Mouse (Mus musculus) left cerebral cortex, postnatal 10 days (tissue): ENCODE results near the gene Akt1s1. TPM values are rescaled to one million over a fixed set of nuclear protein-coding genes. Genes with fewer than 3 reads are reported as not detected.

Source experiments
- DNase-seq, 2 experiments: peaks; one replicate each; pipeline ENCODE4 v3.0.0; 2021 to 2022; ENCODE audit warnings: low spot score in 2 of 2, mixed read lengths in 1 of 2; ENCODE audit errors: extremely low spot score in 1 of 2
- intact Hi-C: fragments of 180-260 bp; cut with DNase I; formaldehyde crosslinking; loops from one replicate; pipeline ENCODE4 v1.15.1; 2025
- microRNA-seq: library from miRNA; unstranded; fragments of <30 nt; microRNA quantifications from one replicate; pipeline ENCODE4 v1.2.0, GENCODE M21; 2022
- total RNA-seq, 2 experiments: library from RNA; stranded (reverse); gene quantifications; 2 replicates each; pipeline ENCODE4 v1.2.3; 2021

Gene Akt1s1
- total RNA-seq, 2 experiments from 2014 or later, result 69.6 to 74.9 TPM

DNA sequence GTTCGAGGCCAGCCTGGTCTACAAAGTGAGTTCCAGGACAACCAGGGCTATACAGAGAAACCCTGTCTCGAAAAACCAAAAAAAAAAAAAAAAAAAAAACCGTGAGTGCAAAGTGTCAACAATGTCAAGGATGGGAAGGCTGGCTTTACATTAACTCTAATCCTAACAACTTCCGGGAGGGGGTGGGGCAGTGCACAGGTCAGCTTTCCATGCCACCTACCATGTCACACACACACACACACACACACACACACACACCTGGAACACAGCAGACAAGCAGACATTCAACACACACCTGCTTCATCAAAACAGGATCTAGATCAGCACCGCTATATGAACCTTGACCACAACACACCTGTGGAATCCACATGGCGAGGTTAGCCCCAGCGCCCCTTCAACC, 41.4 kb downstream of the Akt1s1 start:
- intact Hi-C loops, result no loop called here
- DNase-seq, result peak in 1 of 2 experiments; percentile 24

DNA sequence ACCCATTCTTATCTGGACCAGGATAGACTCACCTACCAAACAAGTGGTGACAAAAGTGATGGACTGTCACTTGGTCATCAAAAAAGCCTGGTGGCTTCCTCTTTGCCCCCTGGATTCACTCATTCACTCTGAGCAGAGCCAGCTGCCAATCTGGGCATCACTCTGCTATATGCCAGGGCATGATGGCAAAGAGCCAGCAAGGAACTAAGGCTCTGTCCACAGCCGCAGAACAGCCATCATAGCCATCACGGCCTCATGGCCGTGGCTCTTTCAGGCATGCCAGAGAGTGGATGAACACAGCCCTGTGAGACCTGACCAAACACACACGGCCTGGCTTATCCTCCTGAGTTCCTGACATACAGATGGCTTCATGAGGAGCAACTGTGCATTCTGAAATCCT, 41.9 kb downstream of the Akt1s1 start:
- DNase-seq, result peak in 1 of 2 experiments; percentile 49
- intact Hi-C loops, result no loop called here

DNA sequence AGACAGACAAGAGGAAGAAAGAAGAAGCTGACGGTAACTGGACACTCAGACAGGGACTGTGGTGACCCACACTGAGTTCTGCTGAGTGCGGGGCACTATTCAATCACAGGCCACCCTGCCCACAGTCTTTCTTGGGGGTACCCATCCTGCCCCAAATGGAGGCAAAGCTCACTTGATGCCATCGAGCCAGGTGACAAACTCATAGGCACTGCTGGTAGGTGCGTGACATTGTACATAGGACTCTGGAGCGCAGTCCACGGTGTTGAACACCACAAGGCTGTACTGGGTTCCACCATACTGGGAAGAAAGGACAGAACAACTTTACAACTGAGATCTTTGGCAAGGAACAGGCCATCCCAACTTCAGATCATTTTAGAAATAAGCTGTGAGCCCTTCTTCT, 42.8 kb downstream of the Akt1s1 start:
- no peak for DNase-seq
- intact Hi-C loops, result no loop called here

DNA sequence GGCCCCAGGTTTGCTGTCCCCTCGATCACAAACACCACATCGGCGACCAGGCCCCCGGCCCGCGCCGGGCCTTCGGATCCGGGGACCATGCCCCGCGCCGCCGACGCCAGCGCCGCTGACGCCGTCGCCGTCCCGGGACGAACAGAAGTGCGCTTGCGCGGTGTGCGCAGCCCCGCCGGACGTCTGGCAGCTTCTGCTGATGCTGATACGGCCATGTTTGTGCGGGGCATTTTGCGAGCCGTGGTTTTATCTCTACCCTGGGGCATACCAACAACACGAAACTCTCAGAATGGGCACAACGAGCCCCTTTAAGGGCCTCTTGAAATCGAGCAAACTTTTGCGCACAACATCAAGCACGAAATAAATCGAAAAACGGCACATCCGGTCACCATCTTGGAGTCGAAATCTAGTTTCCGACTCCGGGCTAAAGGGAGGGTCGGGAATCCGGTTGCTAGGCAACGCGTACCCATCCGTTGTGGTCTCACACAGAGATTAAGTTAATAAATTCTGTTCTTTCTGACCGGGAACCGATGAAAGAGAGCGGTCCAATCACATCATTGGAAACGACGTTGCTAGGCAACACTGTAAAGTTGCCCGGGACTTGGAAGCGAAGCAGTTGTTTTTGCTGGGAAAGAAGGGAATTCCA, 43.6 kb downstream of the Akt1s1 start, which contains the start of gene Med25:
Med25 (minus strand) TSS at position 437 of the 646 bp plus-strand sequence.
- intact Hi-C loops, result no loop called here
- peak; percentile 94 to 98 for DNase-seq

DNA sequence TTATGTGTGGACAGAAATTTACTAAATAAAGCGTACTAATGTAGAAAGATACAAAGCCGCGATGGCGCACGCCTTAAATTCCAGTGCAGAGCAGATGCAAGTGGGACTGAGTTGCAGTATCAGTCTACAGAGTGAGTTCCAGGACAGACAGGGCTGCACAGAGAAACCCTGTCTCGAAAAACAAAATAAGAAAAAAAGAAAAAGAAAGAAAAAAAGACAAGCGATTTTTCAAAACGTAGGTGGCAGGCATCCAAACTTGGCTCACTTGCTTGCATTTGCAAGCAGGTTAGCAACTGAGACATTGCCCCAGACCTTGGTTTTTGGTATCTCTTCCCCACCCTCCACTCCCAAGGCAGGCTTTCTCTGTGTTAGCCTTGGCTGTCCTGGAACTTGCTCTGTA, 44.4 kb downstream of the Akt1s1 start:
- DNase-seq, result peak in 1 of 2 experiments; percentile 17
- intact Hi-C loops, result no loop called here

DNA sequence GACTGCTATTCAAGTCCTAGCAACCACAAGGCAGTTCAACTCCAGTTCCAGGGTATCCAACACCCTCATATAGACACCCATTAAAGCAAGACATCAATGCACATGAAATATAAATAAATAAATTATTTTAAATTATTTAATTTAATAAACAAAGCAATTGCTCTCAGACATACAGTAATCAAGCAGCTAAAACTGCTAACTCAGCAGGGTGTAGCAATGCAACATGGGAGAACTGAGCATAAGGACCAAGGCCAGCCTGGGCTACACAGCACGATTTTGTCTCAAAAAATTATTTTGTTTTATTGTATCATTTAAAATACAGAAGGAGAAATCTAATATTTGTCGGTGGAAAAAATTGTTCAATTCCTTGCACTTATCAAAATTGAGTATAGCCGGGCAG, 45.4 kb downstream of the Akt1s1 start:
- no peak for DNase-seq
- intact Hi-C loops, result no loop called here

DNA sequence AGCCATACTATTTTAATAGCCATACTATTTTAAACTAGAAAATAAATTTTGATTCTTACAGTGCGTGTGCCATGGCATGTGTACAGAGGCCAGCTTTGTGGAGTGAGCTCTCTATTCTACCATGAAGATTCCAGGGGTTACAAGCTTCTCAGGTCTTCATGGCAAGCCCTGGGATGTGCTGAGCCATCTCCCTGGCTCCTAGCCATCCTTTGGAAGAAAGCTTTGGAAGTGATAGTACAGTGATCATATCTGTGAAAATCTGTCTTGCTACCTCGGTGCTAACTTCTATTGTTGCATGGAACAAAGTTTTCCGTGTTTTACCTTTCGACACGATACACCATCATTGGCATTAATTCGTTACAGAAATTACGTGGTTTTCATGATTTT, 46.4 kb downstream of the Akt1s1 start:
- intact Hi-C loops, result no loop called here
- no peak for DNase-seq

DNA sequence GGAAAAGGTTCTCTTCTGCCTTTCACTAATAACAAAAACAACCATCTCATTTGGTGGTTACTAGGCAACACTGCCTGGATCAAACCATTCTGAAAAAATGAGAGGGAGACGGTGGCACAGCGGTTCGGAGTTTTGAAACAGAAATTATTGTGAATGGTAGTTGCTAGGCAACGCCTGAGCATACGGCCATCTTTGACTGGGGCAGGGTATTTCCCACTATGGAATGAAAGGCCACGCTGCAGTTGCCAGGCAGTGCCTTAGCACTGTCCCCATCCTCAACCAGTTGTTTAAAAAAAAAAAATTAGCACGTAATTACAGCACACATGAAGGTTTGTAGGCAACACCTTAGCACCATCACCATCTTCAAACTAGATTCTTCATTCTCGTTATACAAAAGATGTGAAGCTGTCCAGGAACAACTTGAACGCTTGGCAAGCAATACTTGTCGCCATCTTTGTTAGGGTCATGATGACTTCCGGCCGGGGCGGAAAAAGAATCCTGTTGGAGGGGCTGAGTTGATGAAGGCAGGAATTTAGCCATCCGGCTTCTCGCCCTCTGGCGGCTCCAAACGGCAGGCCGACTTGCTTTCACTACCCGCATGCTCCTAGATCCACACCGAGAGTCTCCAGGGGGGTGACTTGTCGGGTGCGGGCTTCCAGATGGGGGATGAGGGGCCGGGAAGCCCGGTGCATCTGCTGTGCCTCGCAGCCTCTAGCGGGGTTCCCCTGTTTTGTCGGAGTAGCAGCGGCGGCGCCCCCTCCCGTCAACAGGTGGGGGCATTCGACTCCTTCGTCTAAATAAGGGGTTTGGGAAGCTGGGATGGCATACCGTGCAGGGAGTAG, 47.0 kb downstream of the Akt1s1 start, which contains the start of gene Fuz:
Fuz (plus strand) TSS at position 487 of the 842 bp plus-strand sequence.
- peak; percentile 93 to 94 for DNase-seq
- intact Hi-C loops, result no loop called here

DNA sequence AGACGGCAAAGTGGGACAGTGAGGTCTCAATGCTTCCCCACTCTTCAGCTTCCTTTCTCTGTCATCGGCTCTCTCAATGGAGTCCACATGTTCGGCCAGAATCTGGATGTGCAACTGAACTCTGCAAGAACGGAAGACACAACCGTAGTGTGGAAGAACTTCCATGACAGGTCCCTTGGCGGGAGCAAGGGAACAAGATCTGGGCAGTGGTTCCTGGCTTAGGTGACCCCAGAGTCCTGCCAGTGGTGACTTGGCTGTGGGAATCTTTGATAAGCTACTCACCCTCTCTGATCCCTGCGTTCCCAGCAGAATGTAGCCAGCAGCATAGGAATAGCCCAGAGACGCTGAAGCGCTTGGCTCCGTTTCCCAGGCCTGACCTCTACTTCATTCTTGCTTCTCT, 47.7 kb downstream of the Akt1s1 start:
- intact Hi-C loops, result no loop called here
- DNase-seq, result no peak

DNA sequence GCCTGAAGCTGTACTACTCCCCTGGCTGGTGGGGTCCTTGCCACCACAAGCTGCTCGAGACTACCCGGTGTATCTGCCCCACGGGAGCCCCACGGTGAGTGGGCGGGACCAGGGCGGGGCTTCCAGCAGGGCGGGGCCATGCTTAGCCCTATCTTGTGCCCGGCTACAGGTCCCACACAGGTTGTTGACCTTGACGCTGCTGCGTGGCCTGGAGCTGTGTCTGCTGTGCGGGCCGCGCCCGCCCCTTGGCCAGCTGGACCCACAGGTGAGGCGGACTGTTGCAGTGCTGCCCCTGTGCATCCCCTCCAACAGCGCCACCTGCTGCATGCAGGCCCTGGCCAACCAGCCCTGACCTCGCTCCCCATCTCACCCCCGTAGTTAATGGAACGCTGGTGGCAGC, 49.8 kb downstream of the Akt1s1 start:
- DNase-seq, result peak in 1 of 2 experiments; percentile 70
- intact Hi-C loops, result no loop called here

DNA sequence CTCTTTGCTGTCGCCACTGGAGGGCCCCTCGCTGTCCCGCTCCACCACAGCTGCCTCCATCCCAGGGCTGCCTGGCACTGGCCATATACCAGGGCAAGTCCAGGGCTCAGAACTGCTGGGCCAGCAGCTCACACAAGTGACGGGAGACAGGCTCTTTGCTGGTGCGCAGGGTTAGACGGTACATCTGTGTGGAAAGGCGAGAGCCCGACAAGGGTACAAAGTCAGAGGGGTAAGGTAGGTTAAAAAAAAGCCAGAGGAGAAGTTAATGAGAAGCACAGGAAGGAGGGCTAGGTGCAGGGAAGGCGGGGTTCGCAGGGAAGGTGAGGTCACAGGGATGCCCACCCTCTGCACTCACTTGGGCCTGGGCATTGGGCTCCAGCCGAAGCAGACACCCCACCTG, 51.8 kb downstream of the Akt1s1 start:
- DNase-seq, result no peak
- intact Hi-C loops, result no loop called here

DNA sequence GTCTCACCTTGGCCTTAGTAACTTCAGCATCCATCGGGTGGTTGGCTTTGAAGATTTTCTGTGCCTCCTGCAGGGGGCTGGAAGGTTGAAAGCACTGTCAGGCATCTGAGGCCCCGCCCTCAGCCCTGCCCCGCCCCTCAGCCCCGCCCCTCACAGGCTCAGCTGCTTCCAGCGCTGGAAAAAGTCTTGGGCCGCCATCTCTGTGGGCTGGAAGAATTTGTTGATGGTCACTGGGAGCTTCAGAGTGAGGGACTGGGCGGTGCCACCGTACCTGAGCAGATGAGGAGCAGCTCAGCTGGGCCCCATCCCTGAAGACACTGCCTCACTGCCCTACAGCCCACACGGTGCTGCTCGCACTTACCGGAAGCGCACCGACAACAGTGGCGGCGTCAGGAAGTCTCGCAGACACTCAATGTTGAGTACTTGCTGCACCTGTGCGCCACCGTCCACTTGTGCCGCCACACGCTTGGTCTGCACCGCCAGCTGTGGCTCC, 52.5 kb downstream of the Akt1s1 start:
- DNase-seq, result peak in 1 of 2 experiments; percentile 63
- intact Hi-C loops, result no loop called here

Small RNA genes lying within 50 kb of the gene (microRNA-seq; reads per million reads assigned to microRNA genes)
- gene Mir707, result not detected

Other genes with a start within 250 kb of the Akt1s1 start
- gene Myh14, start 178.1 kb upstream of the Akt1s1 start, total RNA-seq, result 1 to 10 TPM; 9.1 to 9.7 TPM
- not detected for gene Izumo2, start 140.2 kb upstream of the Akt1s1 start, total RNA-seq
- gene Vrk3, start 100.6 kb upstream of the Akt1s1 start, total RNA-seq, result 10 to 100 TPM; 24.5 to 30.8 TPM
- gene Zfp473, start 97.9 kb upstream of the Akt1s1 start, total RNA-seq, result under 1 TPM; 0.79 to 0.81 TPM
- 10 to 100 TPM; 39.8 to 42.9 TPM for gene Nup62, start 32.9 kb upstream of the Akt1s1 start, total RNA-seq
- gene Il4i1, start 32.6 kb upstream of the Akt1s1 start, total RNA-seq, result 1 to 10 TPM; 1.1 to 2.7 TPM
- gene Atf5, start 32.3 kb upstream of the Akt1s1 start, total RNA-seq, result 10 to 100 TPM; 23.6 to 24.1 TPM
- gene Tbc1d17, start 88 bp downstream of the Akt1s1 start, total RNA-seq, result 10 to 100 TPM; 43.2 to 61.0 TPM
- 10 to 100 TPM; 28.1 to 31.1 TPM for gene Pnkp, start 8.1 kb downstream of the Akt1s1 start, total RNA-seq
- 100 to 1,000 TPM; 251 to 269 TPM for gene Ptov1, start 20.8 kb downstream of the Akt1s1 start, total RNA-seq
- 100 to 1,000 TPM in 1 of 2 experiments, 10 to 100 TPM in 1; 98.0 to 110 TPM for gene Med25, start 43.7 kb downstream of the Akt1s1 start, total RNA-seq
- gene Fuz, start 47.1 kb downstream of the Akt1s1 start, total RNA-seq, result 10 to 100 TPM; 17.8 to 19.0 TPM
- gene Ap2a1, start 80.5 kb downstream of the Akt1s1 start, total RNA-seq, result 100 to 1,000 TPM; 356 to 358 TPM
- gene Tsks, start 94.2 kb downstream of the Akt1s1 start, total RNA-seq, result 1 to 10 TPM; 1.0 to 1.7 TPM
- gene Cpt1c, start 125.9 kb downstream of the Akt1s1 start, total RNA-seq, result 10 to 100 TPM; 93.4 to 95.5 TPM
- gene Prmt1, start 137.6 kb downstream of the Akt1s1 start, total RNA-seq, result 100 to 1,000 TPM; 253 to 257 TPM
- gene Irf3, start 148.7 kb downstream of the Akt1s1 start, total RNA-seq, result 10 to 100 TPM; 25.5 to 32.2 TPM
- gene Bcl2l12, start 149.7 kb downstream of the Akt1s1 start, total RNA-seq, result 1 to 10 TPM; 3.8 to 5.1 TPM
- 100 to 1,000 TPM; 156 to 160 TPM for gene Scaf1, start 167.4 kb downstream of the Akt1s1 start, total RNA-seq
- 1 to 10 TPM; 8.7 to 9.6 TPM for gene Rras, start 169.0 kb downstream of the Akt1s1 start, total RNA-seq
- gene Prr12, start 203.9 kb downstream of the Akt1s1 start, total RNA-seq, result 10 to 100 TPM; 67.4 to 68.0 TPM
- 10 to 100 TPM; 50.1 to 52.3 TPM for gene Nosip, start 213.4 kb downstream of the Akt1s1 start, total RNA-seq
- gene Prrg2, start 213.7 kb downstream of the Akt1s1 start, total RNA-seq, result 1 to 10 TPM; 5.3 to 9.0 TPM
- gene Rcn3, start 243.2 kb downstream of the Akt1s1 start, total RNA-seq, result 1 to 10 TPM; 6.4 to 7.5 TPM